Mouse (Mus musculus): ENCODE data around the gene Cox16. TPM values are rescaled to one million over a fixed set of nuclear protein-coding genes. Genes with fewer than 3 reads are reported as not detected.
"Not testable (repeated sequence)": the region's sequence is repeated elsewhere in the genome, so short reads cannot be mapped to it uniquely, and the experiment has no call there.

Cox16 gene
- total and polyA plus RNA-seq, 3 experiments, result 56.6 to 66.8 (median 58.8) TPM

- H3K4me1 ChIP-seq (ENCODE audit: control insufficient read depth, insufficient read depth, low read length), result no peaks in the 10 kb centered on the region
- H3K27ac ChIP-seq, result no peak overlapping the region
- H3K27me3 ChIP-seq (ENCODE audit: control insufficient read depth, insufficient read depth, low read length), result no peaks in the 10 kb centered on the region
- intact Hi-C loops (cut with DNase I), result no loop called here
- no peaks in the 10 kb centered on the region for H3K36me3 ChIP-seq (ENCODE audit: control insufficient read depth, insufficient read depth, low read length)
- 78% methylated on average over 3 of the region's 3 CpGs for WGBS
- H3K9ac ChIP-seq (ENCODE audit: low read depth, low read length), result no peak overlapping the region
- no peak overlapping the region for H3K4me3 ChIP-seq
- H3K79me2 ChIP-seq (replicated peaks; ENCODE audit: control insufficient read depth, insufficient read depth, low read length), result no peaks in the 10 kb centered on the region
- no peak for DNase-seq
- TF ChIP-seq EP300 (IDR thresholded peaks at IDR 0.05; ENCODE audit: insufficient read depth, low read depth, low read length), result no peak
- no peak for TF ChIP-seq CTCF (IDR thresholded peaks at IDR 0.05)
- no peak for TF ChIP-seq POLR2A (IDR thresholded peaks at IDR 0.05; ENCODE audit: insufficient read depth, low read depth, low read length)
Observed at GRCm38 (mm10) chr12:81413211-81413610, 71.7 kb downstream of the Cox16 start.

- Histone ChIP-seq H3K4me1 (ENCODE audit: control insufficient read depth, insufficient read depth, low read length) (no peaks in the 10 kb centered on the region), H3K36me3 (ENCODE audit: control insufficient read depth, insufficient read depth, low read length) (no peaks in the 10 kb centered on the region), H3K79me2 (replicated peaks; ENCODE audit: control insufficient read depth, insufficient read depth, low read length) (no peaks in the 10 kb centered on the region), H3K4me3 (no peak overlapping the region), H3K27ac (no peak overlapping the region), H3K9ac (ENCODE audit: low read depth, low read length) (no peak overlapping the region), H3K27me3 (ENCODE audit: control insufficient read depth, insufficient read depth, low read length) (no peaks in the 10 kb centered on the region)
- 84% methylated on average over 3 of the region's 3 CpGs for WGBS
- intact Hi-C loops (cut with DNase I), result no loop called here
- TF ChIP-seq POLR2A (IDR thresholded peaks at IDR 0.05; ENCODE audit: insufficient read depth, low read depth, low read length), result no peak
- TF ChIP-seq CTCF (IDR thresholded peaks at IDR 0.05), result no peak
- no peak for TF ChIP-seq EP300 (IDR thresholded peaks at IDR 0.05; ENCODE audit: insufficient read depth, low read depth, low read length)
- DNase-seq, result no peak
Observed at GRCm38 (mm10) chr12:81408966-81409365, 76.0 kb downstream of the Cox16 start.

- Histone ChIP-seq H3K36me3 (ENCODE audit: control insufficient read depth, insufficient read depth, low read length) (no peaks in the 10 kb centered on the region), H3K4me3 (no peak overlapping the region), H3K27ac (no peak overlapping the region), H3K79me2 (replicated peaks; ENCODE audit: control insufficient read depth, insufficient read depth, low read length) (no peaks in the 10 kb centered on the region), H3K9ac (ENCODE audit: low read depth, low read length) (no peak overlapping the region), H3K4me1 (ENCODE audit: control insufficient read depth, insufficient read depth, low read length) (no peaks in the 10 kb centered on the region; the same call in 1 of the 2 replicates), H3K27me3 (ENCODE audit: control insufficient read depth, insufficient read depth, low read length) (no peaks in the 10 kb centered on the region)
- WGBS, result 17% methylated on average over 1 of the region's 1 CpGs
- intact Hi-C loops (cut with DNase I), result loop anchor here (1.0 to 2.0 kb wide), 2 partner anchors 203 to 419 kb away; no protein-coding TSS in a partner anchor
- TF ChIP-seq CTCF (IDR thresholded peaks at IDR 0.05) (peak; percentile 81), POLR2A (IDR thresholded peaks at IDR 0.05; ENCODE audit: insufficient read depth, low read depth, low read length) (no peak)
- peak; percentile 17 to 26 for DNase-seq
Observed at GRCm38 (mm10) chr12:81402187-81402586, 82.7 kb downstream of the Cox16 start.

DNA sequence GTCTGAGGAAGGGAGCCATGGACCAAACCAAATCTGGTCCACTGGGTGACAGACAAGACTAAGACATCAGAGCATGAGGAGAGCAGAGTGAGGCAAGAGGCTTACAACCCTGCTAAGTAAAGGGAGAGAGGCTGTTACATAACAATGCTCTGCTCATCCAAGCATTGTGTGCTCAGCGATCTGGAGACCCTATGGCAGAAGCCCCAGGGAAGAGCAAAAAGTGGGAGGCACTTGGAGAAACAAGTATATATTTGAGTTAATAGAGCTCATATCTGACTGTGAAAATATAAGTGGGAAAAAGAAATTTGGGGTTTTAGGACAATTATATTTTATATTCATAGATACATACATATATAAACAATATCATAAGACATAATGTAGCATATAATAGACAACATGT, 105.6 kb downstream of the Cox16 start, which contains the start of gene Gm4787:
Gm4787 (minus strand) TSS at position 101 of the 400 bp plus-strand sequence.
- H3K36me3 ChIP-seq (ENCODE audit: control insufficient read depth, insufficient read depth, low read length); H3K27ac ChIP-seq; DNase-seq; H3K4me3 ChIP-seq; intact Hi-C loops (cut with DNase I); H3K79me2 ChIP-seq (replicated peaks; ENCODE audit: control insufficient read depth, insufficient read depth, low read length); H3K27me3 ChIP-seq (ENCODE audit: control insufficient read depth, insufficient read depth, low read length); H3K9ac ChIP-seq (ENCODE audit: low read depth, low read length); H3K4me1 ChIP-seq (ENCODE audit: control insufficient read depth, insufficient read depth, low read length): not testable (repeated sequence)
- WGBS, result 96% methylated on average over 1 of the region's 1 CpGs

DNA sequence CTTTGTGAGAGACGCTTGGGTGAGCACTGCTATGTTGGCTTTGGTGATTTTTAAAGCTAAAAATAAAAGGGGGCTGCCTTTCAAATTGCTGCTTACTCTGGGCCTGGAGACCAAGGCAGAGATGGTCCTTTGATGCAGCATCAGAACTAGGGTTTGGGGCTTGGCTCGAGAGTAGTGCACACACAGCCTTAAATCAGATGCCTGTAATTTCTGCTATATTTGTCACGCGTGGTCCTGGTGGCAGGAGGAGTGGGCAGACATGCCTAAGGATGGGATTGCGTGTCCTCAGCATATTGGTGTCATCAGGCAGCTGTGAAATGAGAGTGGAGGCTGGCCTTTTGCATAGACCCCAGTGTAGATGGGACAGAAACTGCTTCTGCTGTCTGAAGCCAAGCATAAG, 151.1 kb downstream of the Cox16 start:
- no peak overlapping the region for H3K4me3 ChIP-seq
- H3K4me1 ChIP-seq (ENCODE audit: control insufficient read depth, insufficient read depth, low read length), result no peaks in the 10 kb centered on the region
- H3K79me2 ChIP-seq (replicated peaks; ENCODE audit: control insufficient read depth, insufficient read depth, low read length), result no peaks in the 10 kb centered on the region
- no peak overlapping the region for H3K27ac ChIP-seq
- intact Hi-C loops (cut with DNase I), result no loop called here
- WGBS, result 75% methylated on average over 5 of the region's 5 CpGs
- DNase-seq, result no peak
- no peak overlapping the region for H3K9ac ChIP-seq (ENCODE audit: low read depth, low read length)
- peaks cover 6% of the 10 kb centered on the region for H3K27me3 ChIP-seq (ENCODE audit: control insufficient read depth, insufficient read depth, low read length)
- no peak for TF ChIP-seq POLR2A (IDR thresholded peaks at IDR 0.05; ENCODE audit: insufficient read depth, low read depth, low read length)
- TF ChIP-seq CTCF (IDR thresholded peaks at IDR 0.05), result no peak
- no peak for TF ChIP-seq EP300 (IDR thresholded peaks at IDR 0.05; ENCODE audit: insufficient read depth, low read depth, low read length)
- no peaks in the 10 kb centered on the region for H3K36me3 ChIP-seq (ENCODE audit: control insufficient read depth, insufficient read depth, low read length)

DNA sequence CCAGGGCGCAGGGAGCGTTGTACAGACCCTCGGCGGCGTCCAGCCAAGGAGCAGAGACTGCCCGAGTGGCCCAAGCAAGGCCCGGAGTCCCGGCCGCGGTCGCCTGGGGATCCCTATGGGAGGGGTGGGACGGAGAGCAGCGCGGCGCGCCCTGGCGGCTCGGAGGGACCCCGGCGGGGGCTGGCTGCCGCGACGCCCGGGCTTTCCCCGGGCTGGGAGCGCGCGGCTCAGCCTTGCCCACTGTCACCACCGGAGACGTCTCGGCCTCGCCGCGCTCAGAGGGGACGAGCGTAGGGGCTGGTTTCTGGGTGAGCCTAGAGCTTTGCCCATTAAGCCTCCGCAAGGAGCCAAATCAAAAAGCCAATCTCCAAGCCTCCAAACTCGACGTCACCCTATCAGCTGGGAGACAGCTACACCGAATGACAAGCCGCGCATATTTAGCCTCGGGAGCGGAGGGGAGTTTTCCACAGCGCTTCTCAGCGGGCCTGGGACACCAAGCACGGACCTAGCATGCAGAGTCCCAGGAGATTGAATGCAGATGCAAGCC, 152.0 kb downstream of the Cox16 start, which contains the start of gene Slc8a3:
Slc8a3 (minus strand) TSS at position 306 of the 547 bp plus-strand sequence.
- TF ChIP-seq CTCF (IDR thresholded peaks at IDR 0.05) (no peak), POLR2A (IDR thresholded peaks at IDR 0.05; ENCODE audit: insufficient read depth, low read depth, low read length) (no peak), EP300 (IDR thresholded peaks at IDR 0.05; ENCODE audit: insufficient read depth, low read depth, low read length) (no peak)
- intact Hi-C loops (cut with DNase I), result no loop called here
- peak; percentile 10 to 35 for DNase-seq
- WGBS, result under 1% methylated on average over 47 of the region's 47 CpGs
- H3K4me3 ChIP-seq, result peak within 1 kb of the TSS; percentile 40
- H3K79me2 ChIP-seq (replicated peaks; ENCODE audit: control insufficient read depth, insufficient read depth, low read length), result no peaks in the 10 kb centered on the region
- H3K27ac ChIP-seq, result no peak within 1 kb of the TSS
- H3K27me3 ChIP-seq (ENCODE audit: control insufficient read depth, insufficient read depth, low read length), result peaks cover 6% of the 10 kb centered on the region
- H3K36me3 ChIP-seq (ENCODE audit: control insufficient read depth, insufficient read depth, low read length), result no peaks in the 10 kb centered on the region
- no peaks in the 10 kb centered on the region for H3K4me1 ChIP-seq (ENCODE audit: control insufficient read depth, insufficient read depth, low read length)
- H3K9ac ChIP-seq (ENCODE audit: low read depth, low read length), result peak within 1 kb of the TSS; percentile 37

Data from heart, adult 2 months (tissue).